Mouse (Mus musculus): Measurements from ENCODE around the gene Tcerg1l.

- TF ChIP-seq CTCF (IDR thresholded peaks at IDR 0.05; ENCODE audit: insufficient read depth, low read depth, low read length) (no peak), POLR2A (IDR thresholded peaks at IDR 0.05; ENCODE audit: insufficient read depth, low read depth, low read length) (no peak)
Observed at GRCm38 (mm10) chr7:138224252-138224651, 173.3 kb downstream of the Tcerg1l start.

Data from olfactory bulb, adult 2 months (tissue).